Mouse (Mus musculus): ENCODE results near the gene Spata7.

Spata7 gene

GRCm38 (mm10) chr12:98673879-98674278, 45.9 kb downstream of the Spata7 start:
- no peak for DNase-seq (ENCODE audit: low read depth)

- peak; percentile 96 for DNase-seq (ENCODE audit: low read depth)
Measured at GRCm38 (mm10) chr12:98674627-98675143, 46.7 kb downstream of the Spata7 start.

GRCm38 (mm10) chr12:98676861-98677260, 48.9 kb downstream of the Spata7 start:
- no peak for DNase-seq (ENCODE audit: low read depth)

- DNase-seq (ENCODE audit: low read depth) = peak; percentile 88
Measured at GRCm38 (mm10) chr12:98677336-98677735, 49.4 kb downstream of the Spata7 start.

- no peak for DNase-seq (ENCODE audit: low read depth)
Measured at GRCm38 (mm10) chr12:98679906-98680305, 51.9 kb downstream of the Spata7 start.

- no peak for DNase-seq (ENCODE audit: low read depth)
Measured at GRCm38 (mm10) chr12:98682196-98682595, 54.2 kb downstream of the Spata7 start.

- DNase-seq (ENCODE audit: low read depth) = no peak
Measured at GRCm38 (mm10) chr12:98683171-98683570, 55.2 kb downstream of the Spata7 start.

GRCm38 (mm10) chr12:98683574-98683973, 55.6 kb downstream of the Spata7 start:
- DNase-seq (ENCODE audit: low read depth) = no peak

- DNase-seq (ENCODE audit: low read depth) = no peak
Measured at GRCm38 (mm10) chr12:98690230-98690629, 62.3 kb downstream of the Spata7 start.

- DNase-seq (ENCODE audit: low read depth) = no peak
Measured at GRCm38 (mm10) chr12:98697202-98697601, 69.2 kb downstream of the Spata7 start.

- DNase-seq (ENCODE audit: low read depth) = no peak
Measured at GRCm38 (mm10) chr12:98701564-98701963, 73.6 kb downstream of the Spata7 start.

GRCm38 (mm10) chr12:98703554-98703953, 75.6 kb downstream of the Spata7 start:
- DNase-seq (ENCODE audit: low read depth) = no peak

- DNase-seq (ENCODE audit: low read depth) = no peak
Measured at GRCm38 (mm10) chr12:98703961-98704360, 76.0 kb downstream of the Spata7 start.

GRCm38 (mm10) chr12:98712819-98713218, 84.9 kb downstream of the Spata7 start:
- DNase-seq (ENCODE audit: low read depth) = no peak

GRCm38 (mm10) chr12:98713621-98714103, 85.7 kb downstream of the Spata7 start:
- DNase-seq (ENCODE audit: low read depth) = no peak

- no peak for DNase-seq (ENCODE audit: low read depth)
Measured at GRCm38 (mm10) chr12:98714757-98715156, 86.8 kb downstream of the Spata7 start.

- DNase-seq (ENCODE audit: low read depth) = no peak
Measured at GRCm38 (mm10) chr12:98716142-98716541, 88.2 kb downstream of the Spata7 start.

Data from 416B (cell line).